ENCODE assay signal across 9 mouse cellular contexts in the genomic region with DNA sequence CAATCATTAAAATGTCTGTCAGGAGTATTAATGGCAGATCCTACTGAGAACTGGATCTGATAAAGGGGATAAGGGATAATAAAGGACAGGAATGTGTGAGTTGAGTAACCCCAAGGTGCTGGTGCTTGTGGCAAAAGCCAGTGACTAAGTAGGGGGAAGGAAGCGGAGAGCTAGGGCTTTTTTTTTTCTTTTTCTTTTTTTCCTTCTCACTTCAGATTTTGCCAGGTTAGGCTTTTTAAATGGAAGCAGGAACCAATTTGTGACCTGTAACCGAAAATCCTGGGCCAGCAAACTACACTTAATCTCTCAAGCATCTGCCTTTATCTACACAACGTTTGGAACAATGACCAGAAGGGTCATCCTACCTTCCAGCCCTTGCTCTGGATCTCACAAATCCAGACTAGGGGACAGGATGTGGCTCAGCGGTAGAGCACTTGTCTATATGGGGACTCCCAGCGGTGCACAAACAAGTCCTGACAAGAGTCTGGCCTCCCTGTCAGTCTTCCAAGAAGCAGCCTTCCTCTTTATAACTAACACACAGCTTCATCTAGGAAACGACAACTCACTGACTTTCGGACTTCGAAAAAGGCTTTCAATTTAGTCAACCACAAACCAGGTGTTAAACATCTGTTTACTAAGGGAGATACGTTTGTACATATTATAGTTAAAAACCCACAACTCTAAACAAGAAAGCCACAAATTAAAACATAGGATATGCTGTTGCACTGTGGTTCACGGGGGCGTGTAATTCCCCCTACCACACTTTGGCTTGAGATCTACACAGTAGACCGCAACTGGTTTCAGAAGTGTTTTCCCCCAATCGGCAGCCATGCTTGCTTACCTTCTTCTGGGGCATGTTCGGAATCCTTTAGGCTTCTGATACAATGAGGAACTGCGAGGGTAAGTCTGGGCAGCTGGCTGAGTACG. TPM values are rescaled to one million over a fixed set of nuclear protein-coding genes. Genes with fewer than 3 reads are reported as not detected.
DNase-seq lines count a peak whose midpoint lies in the region; ATAC-seq lines count a peak whose summit lies in the region.
"Had no signal": no experiment of that assay in that cellular context is flagged by ENCODE, and none has a peak within 500 bp of the region (broad histone marks: within the 10 kb centered on the region; RNA-seq: fewer than 3 reads in every experiment).

No protein-coding gene starts in this region.

- H3K27me3 ChIP-seq in heart, embryonic 11.5 days (ENCODE audit: control insufficient read depth, insufficient read depth, low read length) = peaks cover 6% of the 10 kb centered on the region; the same call in 1 of the 2 replicates
- peaks cover 9% of the 10 kb centered on the region for H3K27me3 ChIP-seq in heart, embryonic 15.5 days
- H3K27me3 ChIP-seq in liver, embryonic 13.5 days = peaks cover 40% of the 10 kb centered on the region
- no peaks in the 10 kb centered on the region; the same call in 1 of the 2 replicates for H3K27me3 ChIP-seq in splenic B cell, adult 2 months (ENCODE audit: control insufficient read depth, insufficient read depth, low read length, poor library complexity, severe bottlenecking)
- H3K27me3 ChIP-seq: Patski had no signal

- H3K36me3 ChIP-seq in heart, embryonic 11.5 days (ENCODE audit: control insufficient read depth, insufficient read depth, low read length) = no peaks in the 10 kb centered on the region
- no peaks in the 10 kb centered on the region for H3K36me3 ChIP-seq in heart, embryonic 15.5 days
- H3K36me3 ChIP-seq in liver, embryonic 13.5 days = no peaks in the 10 kb centered on the region
- H3K36me3 ChIP-seq in splenic B cell, adult 2 months (ENCODE audit: control insufficient read depth, insufficient read depth, low read length, poor library complexity, severe bottlenecking) = no peaks in the 10 kb centered on the region

- peak overlapping the region; percentile 64 for H3K4me3 ChIP-seq in heart, embryonic 11.5 days (ENCODE audit: low read depth, low read length)
- H3K4me3 ChIP-seq in heart, embryonic 15.5 days = peak overlapping the region; percentile 68
- H3K4me3 ChIP-seq in liver, embryonic 13.5 days (replicated peaks) = peak overlapping the region; percentile 55

- no peak overlapping the region; the same call in 1 of the 2 replicates for H3K9ac ChIP-seq in heart, embryonic 11.5 days (ENCODE audit: low read depth, low read length)
- H3K9ac ChIP-seq in heart, embryonic 15.5 days = peak overlapping the region; percentile 60; the same call in 1 of the 2 replicates
- H3K9ac ChIP-seq in liver, embryonic 13.5 days = no peak overlapping the region; the same call in 1 of the 2 replicates

- peaks cover 2% of the 10 kb centered on the region; the same call in 1 of the 2 replicates for H3K4me1 ChIP-seq in heart, embryonic 11.5 days (ENCODE audit: control insufficient read depth, insufficient read depth, low read length)
- H3K4me1 ChIP-seq in heart, embryonic 15.5 days (replicated peaks) = peaks cover 11% of the 10 kb centered on the region; the same call in 1 of the 2 replicates
- peaks cover 12% of the 10 kb centered on the region for H3K4me1 ChIP-seq in liver, embryonic 13.5 days (replicated peaks)

- H3K4me2 ChIP-seq in heart, embryonic 11.5 days = peak overlapping the region; percentile 97
- H3K4me2 ChIP-seq in heart, embryonic 15.5 days = peak overlapping the region; percentile 99
- H3K4me2 ChIP-seq in liver, embryonic 13.5 days = peak overlapping the region; percentile 79

- ATAC-seq in heart, embryonic 11.5 days (replicated peaks; ENCODE audit: insufficient number of reproducible peaks, low FRiP score, low TSS enrichment) = no peak
- no peak for ATAC-seq in heart, embryonic 15.5 days (replicated peaks; ENCODE audit: insufficient number of reproducible peaks, insufficient read depth, low FRiP score, low read depth)
- ATAC-seq in liver, embryonic 13.5 days (ENCODE audit: low read depth) = no peak

- no peak overlapping the region for H3K27ac ChIP-seq in heart, embryonic 11.5 days (ENCODE audit: low read depth, low read length)
- H3K27ac ChIP-seq in heart, embryonic 15.5 days = no peak overlapping the region
- no peak overlapping the region for H3K27ac ChIP-seq in liver, embryonic 13.5 days

- DNase-seq in heart, postnatal 4 days = no peak
- DNase-seq in T-cell, adult 2 months (ENCODE audit: low spot score) = peak; percentile 56
- no peak for DNase-seq in liver, embryonic 13.5 days
- DNase-seq in splenic B cell, adult 2 months (ENCODE audit: low read depth, low spot score) = peak; percentile 58
- no peak for DNase-seq in right cerebral cortex, adult 18-20 months
- no peak for DNase-seq in right cerebral cortex, postnatal 25 days

- H3K9me3 ChIP-seq in heart, embryonic 11.5 days (replicated peaks; ENCODE audit: control insufficient read depth, low read length) = no peaks in the 10 kb centered on the region
- no peaks in the 10 kb centered on the region for H3K9me3 ChIP-seq in heart, embryonic 15.5 days (replicated peaks)
- H3K9me3 ChIP-seq in liver, embryonic 13.5 days (replicated peaks) = no peaks in the 10 kb centered on the region

- WGBS in heart, embryonic 11.5 days (ENCODE audit: insufficient replicate concordance) = 26% methylated on average over 16 of the region's 16 CpGs
- 27% methylated on average over 16 of the region's 16 CpGs for WGBS in heart, embryonic 15.5 days
- 10% methylated on average over 16 of the region's 16 CpGs for WGBS in liver, embryonic 13.5 days (ENCODE audit: insufficient replicate concordance)

RNA-seq across cellular contexts. Expression of gene Prrg4, which starts 1.2 kb away (rescaled TPM):
- 0.44 and 0.47 TPM in 2 replicates for polyA plus RNA-seq in heart, embryonic 11.5 days (2014; fragmentation: Nextera tagmentation; extraction: Ambion mirVana)
- 1 to 10 TPM; 2.8 to 3.3 TPM for total RNA-seq in heart, postnatal 4 days (2021)
- 0.94 and 2.3 TPM in 2 replicates for polyA plus RNA-seq in heart, embryonic 15.5 days (2015; fragmentation: Nextera tagmentation; extraction: Ambion mirVana)
- polyA plus RNA-seq in liver, embryonic 13.5 days (2015; fragmentation: Nextera tagmentation; extraction: Ambion mirVana) = 0.23 and 0.25 TPM in 2 replicates

RNA-seq across cellular contexts. Expression of gene Ccdc73, which starts 19.1 kb away (rescaled TPM):
- 4.7 and 7.9 TPM in 2 replicates for polyA plus RNA-seq in heart, embryonic 11.5 days (2014; fragmentation: Nextera tagmentation; extraction: Ambion mirVana)
- 1 to 10 TPM; 3.7 to 3.8 TPM for total RNA-seq in heart, postnatal 4 days (2021)
- polyA plus RNA-seq in heart, embryonic 15.5 days (2015; fragmentation: Nextera tagmentation; extraction: Ambion mirVana) = 5.1 and 9.0 TPM in 2 replicates
- polyA plus RNA-seq in liver, embryonic 13.5 days (2015; fragmentation: Nextera tagmentation; extraction: Ambion mirVana) = 3.2 and 4.6 TPM in 2 replicates

RNA-seq across cellular contexts. Expression of gene Qser1, which starts 31.9 kb away (rescaled TPM):
- 10.8 and 12.4 TPM in 2 replicates for polyA plus RNA-seq in heart, embryonic 11.5 days (2014; fragmentation: Nextera tagmentation; extraction: Ambion mirVana)
- 10 to 100 TPM; 30.7 to 30.8 TPM for total RNA-seq in heart, postnatal 4 days (2021)
- 5.8 and 6.5 TPM in 2 replicates for polyA plus RNA-seq in heart, embryonic 15.5 days (2015; fragmentation: Nextera tagmentation; extraction: Ambion mirVana)
- 2.3 and 2.7 TPM in 2 replicates for polyA plus RNA-seq in liver, embryonic 13.5 days (2015; fragmentation: Nextera tagmentation; extraction: Ambion mirVana)

Comparison
In these comparisons a context has a peak if more than half of its experiments do, and no peak if none do; other contexts are left out.
1. DNase-seq: peak in T-cell, adult 2 months (single experiment) and splenic B cell, adult 2 months (single experiment); none in heart, postnatal 4 days (single experiment), liver, embryonic 13.5 days (single experiment), right cerebral cortex, adult 18-20 months (single experiment) and right cerebral cortex, postnatal 25 days (single experiment).
2. Peak in every context shown above with its lines, with median percentiles within 50 percentile points of each other: H3K4me2 ChIP-seq and H3K4me3 ChIP-seq.